Mouse (Mus musculus) mesoderm, embryonic 11.5 days (tissue): ENCODE data around the gene Unc13b.

Experiments used
- DNase-seq: peaks from one replicate; pipeline ENCODE4 v3.0.0-alpha.2; 2012; ENCODE audit warnings: low read depth, low spot score

The Unc13b gene

GRCm38 (mm10) chr4:43037860-43038566 is 20.7 kb upstream of the Unc13b start:
- no peak for DNase-seq

- DNase-seq = no peak
Observed at GRCm38 (mm10) chr4:43038567-43039495, 19.9 kb upstream of the Unc13b start.

- no peak for DNase-seq
Observed at GRCm38 (mm10) chr4:43039609-43040008, 19.1 kb upstream of the Unc13b start.

GRCm38 (mm10) chr4:43040114-43040572 is 18.6 kb upstream of the Unc13b start:
- peak; percentile 97 for DNase-seq

- no peak for DNase-seq
Observed at GRCm38 (mm10) chr4:43040881-43041547, 17.7 kb upstream of the Unc13b start.

- DNase-seq = peak; percentile 85
Observed at GRCm38 (mm10) chr4:43043644-43044357, 15.0 kb upstream of the Unc13b start.

GRCm38 (mm10) chr4:43044673-43045072 is 14.1 kb upstream of the Unc13b start:
- no peak for DNase-seq

- DNase-seq = no peak
Observed at GRCm38 (mm10) chr4:43045285-43045658, 13.5 kb upstream of the Unc13b start.

- peak; percentile 98 for DNase-seq
Observed at GRCm38 (mm10) chr4:43045659-43046302, 13.0 kb upstream of the Unc13b start, which contains the start of gene Fam214b. TSS of gene Fam214b (minus strand) at chr4:43046220.

- no peak for DNase-seq
Observed at GRCm38 (mm10) chr4:43046607-43047006, 12.1 kb upstream of the Unc13b start.

GRCm38 (mm10) chr4:43047231-43047630 is 11.5 kb upstream of the Unc13b start:
- DNase-seq = peak; percentile 85

GRCm38 (mm10) chr4:43052627-43053026 is 6.1 kb upstream of the Unc13b start:
- peak; percentile 75 for DNase-seq

GRCm38 (mm10) chr4:43057654-43058053 is 1.1 kb upstream of the Unc13b start:
- DNase-seq = no peak

GRCm38 (mm10) chr4:43058392-43058752 is 381 bp upstream of the Unc13b start:
- DNase-seq = no peak

- DNase-seq = no peak
Observed at GRCm38 (mm10) chr4:43059697-43060096, 944 bp downstream of the Unc13b start.

GRCm38 (mm10) chr4:43060286-43060685 is 1.5 kb downstream of the Unc13b start:
- DNase-seq = no peak

GRCm38 (mm10) chr4:43065471-43065870 is 6.7 kb downstream of the Unc13b start:
- no peak for DNase-seq

GRCm38 (mm10) chr4:43074923-43075322 is 16.2 kb downstream of the Unc13b start:
- DNase-seq = no peak

- no peak for DNase-seq
Observed at GRCm38 (mm10) chr4:43078071-43078718, 19.4 kb downstream of the Unc13b start.

GRCm38 (mm10) chr4:43082458-43082857 is 23.7 kb downstream of the Unc13b start:
- DNase-seq = no peak
